Mouse (Mus musculus): Measurements from ENCODE around the gene Rpl34. TPM values are rescaled to one million over a fixed set of nuclear protein-coding genes. Genes with fewer than 3 reads are reported as not detected.

The Rpl34 gene
- polyA plus RNA-seq, 1 experiment, result 1,098 TPM

- Histone ChIP-seq H3K4me3 (ENCODE audit: low read depth, low read length) (no peak overlapping the region), H3K27me3 (ENCODE audit: control insufficient read depth, insufficient read depth, low read length) (no peaks in the 10 kb centered on the region), H3K27ac (ENCODE audit: insufficient read depth, low read depth, low read length) (no peak overlapping the region), H3K4me1 (ENCODE audit: control insufficient read depth, insufficient read depth, insufficient read length, low read length) (no peaks in the 10 kb centered on the region), H3K36me3 (ENCODE audit: control insufficient read depth, insufficient read depth, low read length) (no peaks in the 10 kb centered on the region)
- WGBS, result 22% methylated on average over 6 of the region's 6 CpGs
- no peak for TF ChIP-seq CTCF (IDR thresholded peaks at IDR 0.05; ENCODE audit: extremely low read depth, insufficient read length, insufficient replicate concordance, low read depth, low read length)
- TF ChIP-seq POLR2A (IDR thresholded peaks at IDR 0.05; ENCODE audit: low read depth, low read length), result no peak
These were observed 17.3 kb downstream of the Rpl34 start for GRCm38 (mm10) chr3:130712891-130713290.

- H3K4me1 ChIP-seq (ENCODE audit: control insufficient read depth, insufficient read depth, insufficient read length, low read length), result no peaks in the 10 kb centered on the region
- H3K27ac ChIP-seq (ENCODE audit: insufficient read depth, low read depth, low read length), result no peak overlapping the region
- no peaks in the 10 kb centered on the region for H3K27me3 ChIP-seq (ENCODE audit: control insufficient read depth, insufficient read depth, low read length)
- no peak for TF ChIP-seq POLR2A (IDR thresholded peaks at IDR 0.05; ENCODE audit: low read depth, low read length)
- no peak for TF ChIP-seq CTCF (IDR thresholded peaks at IDR 0.05; ENCODE audit: extremely low read depth, insufficient read length, insufficient replicate concordance, low read depth, low read length)
- no peak overlapping the region for H3K4me3 ChIP-seq (ENCODE audit: low read depth, low read length)
- 22% methylated on average over 7 of the region's 7 CpGs for WGBS
- H3K36me3 ChIP-seq (ENCODE audit: control insufficient read depth, insufficient read depth, low read length), result peaks cover 3% of the 10 kb centered on the region
These were observed 20.1 kb downstream of the Rpl34 start for GRCm38 (mm10) chr3:130710103-130710502.

GRCm38 (mm10) chr3:130708967-130709924 lies 21.0 kb downstream of the Rpl34 start, which contains the start of gene Ostc:
Gene Ostc, minus strand, starts transcription at chr3:130709444.
- Histone ChIP-seq H3K4me3 (ENCODE audit: low read depth, low read length) (peak within 1 kb of the TSS; percentile 87), H3K36me3 (ENCODE audit: control insufficient read depth, insufficient read depth, low read length) (peaks cover 5% of the 10 kb centered on the region), H3K4me1 (ENCODE audit: control insufficient read depth, insufficient read depth, insufficient read length, low read length) (no peaks in the 10 kb centered on the region), H3K27ac (ENCODE audit: insufficient read depth, low read depth, low read length) (peak within 1 kb of the TSS; percentile 86), H3K27me3 (ENCODE audit: control insufficient read depth, insufficient read depth, low read length) (no peaks in the 10 kb centered on the region)
- no peak for TF ChIP-seq CTCF (IDR thresholded peaks at IDR 0.05; ENCODE audit: extremely low read depth, insufficient read length, insufficient replicate concordance, low read depth, low read length)
- TF ChIP-seq POLR2A (IDR thresholded peaks at IDR 0.05; ENCODE audit: low read depth, low read length), result peak; percentile 86
- under 1% methylated on average over 45 of the region's 45 CpGs for WGBS

GRCm38 (mm10) chr3:130708529-130708928 lies 21.7 kb downstream of the Rpl34 start:
- H3K4me3 ChIP-seq (ENCODE audit: low read depth, low read length), result peak overlapping the region; percentile 87; the same call in 1 of the 2 replicates
- no peaks in the 10 kb centered on the region for H3K27me3 ChIP-seq (ENCODE audit: control insufficient read depth, insufficient read depth, low read length)
- WGBS, result under 1% methylated on average over 5 of the region's 5 CpGs
- H3K36me3 ChIP-seq (ENCODE audit: control insufficient read depth, insufficient read depth, low read length), result peaks cover 7% of the 10 kb centered on the region
- peak overlapping the region; percentile 86 for H3K27ac ChIP-seq (ENCODE audit: insufficient read depth, low read depth, low read length)
- H3K4me1 ChIP-seq (ENCODE audit: control insufficient read depth, insufficient read depth, insufficient read length, low read length), result no peaks in the 10 kb centered on the region
- TF ChIP-seq CTCF (IDR thresholded peaks at IDR 0.05; ENCODE audit: extremely low read depth, insufficient read length, insufficient replicate concordance, low read depth, low read length), result no peak
- TF ChIP-seq POLR2A (IDR thresholded peaks at IDR 0.05; ENCODE audit: low read depth, low read length), result no peak

- no peak overlapping the region for H3K4me3 ChIP-seq (ENCODE audit: low read depth, low read length)
- no peak overlapping the region for H3K27ac ChIP-seq (ENCODE audit: insufficient read depth, low read depth, low read length)
- H3K27me3 ChIP-seq (ENCODE audit: control insufficient read depth, insufficient read depth, low read length), result no peaks in the 10 kb centered on the region
- peaks cover 45% of the 10 kb centered on the region for H3K36me3 ChIP-seq (ENCODE audit: control insufficient read depth, insufficient read depth, low read length)
- WGBS, result 74% methylated on average over 6 of the region's 6 CpGs
- TF ChIP-seq POLR2A (IDR thresholded peaks at IDR 0.05; ENCODE audit: low read depth, low read length) (no peak), CTCF (IDR thresholded peaks at IDR 0.05; ENCODE audit: extremely low read depth, insufficient read length, insufficient replicate concordance, low read depth, low read length) (no peak)
- H3K4me1 ChIP-seq (ENCODE audit: control insufficient read depth, insufficient read depth, insufficient read length, low read length), result no peaks in the 10 kb centered on the region
These were observed 27.9 kb downstream of the Rpl34 start for GRCm38 (mm10) chr3:130702289-130702688.

GRCm38 (mm10) chr3:130697622-130698021 lies 32.6 kb downstream of the Rpl34 start:
- 75% methylated on average over 4 of the region's 4 CpGs for WGBS
- Histone ChIP-seq H3K27ac (ENCODE audit: insufficient read depth, low read depth, low read length) (no peak overlapping the region), H3K36me3 (ENCODE audit: control insufficient read depth, insufficient read depth, low read length) (peaks cover 39% of the 10 kb centered on the region)

GRCm38 (mm10) chr3:130694705-130695104 lies 35.5 kb downstream of the Rpl34 start:
- TF ChIP-seq POLR2A (IDR thresholded peaks at IDR 0.05; ENCODE audit: low read depth, low read length) (no peak), CTCF (IDR thresholded peaks at IDR 0.05; ENCODE audit: extremely low read depth, insufficient read length, insufficient replicate concordance, low read depth, low read length) (no peak)
- no peak overlapping the region for H3K27ac ChIP-seq (ENCODE audit: insufficient read depth, low read depth, low read length)
- no peaks in the 10 kb centered on the region for H3K27me3 ChIP-seq (ENCODE audit: control insufficient read depth, insufficient read depth, low read length)
- 89% methylated on average over 7 of the region's 7 CpGs for WGBS
- H3K36me3 ChIP-seq (ENCODE audit: control insufficient read depth, insufficient read depth, low read length), result peaks cover 17% of the 10 kb centered on the region
- peaks cover 6% of the 10 kb centered on the region; the same call in 1 of the 2 replicates for H3K4me1 ChIP-seq (ENCODE audit: control insufficient read depth, insufficient read depth, insufficient read length, low read length)
- H3K4me3 ChIP-seq (ENCODE audit: low read depth, low read length), result no peak overlapping the region

More at GRCm38 (mm10) chr3:130697622-130698021, 32.6 kb downstream of the Rpl34 start:
- no peaks in the 10 kb centered on the region for H3K27me3 ChIP-seq (ENCODE audit: control insufficient read depth, insufficient read depth, low read length)
- TF ChIP-seq POLR2A (IDR thresholded peaks at IDR 0.05; ENCODE audit: low read depth, low read length) (no peak), CTCF (IDR thresholded peaks at IDR 0.05; ENCODE audit: extremely low read depth, insufficient read length, insufficient replicate concordance, low read depth, low read length) (no peak)
- H3K4me3 ChIP-seq (ENCODE audit: low read depth, low read length), result no peak overlapping the region
- no peaks in the 10 kb centered on the region for H3K4me1 ChIP-seq (ENCODE audit: control insufficient read depth, insufficient read depth, insufficient read length, low read length)
